Mouse (Mus musculus) forebrain, embryonic 10.5 days (tissue): ENCODE data around the gene Acpp. TPM values are rescaled to one million over a fixed set of nuclear protein-coding genes. Genes with fewer than 3 reads are reported as not detected.
"Not testable (repeated sequence)": the region's sequence is repeated elsewhere in the genome, so short reads cannot be mapped to it uniquely, and the experiment has no call there.

Experiments
- DNase-seq: peaks from one replicate; pipeline ENCODE4 v3.0.0-alpha.2; 2017; ENCODE audit warnings: low spot score; ENCODE audit errors: extremely low spot score
- H3K27ac ChIP-seq: fragments of 300-500 bp; sonication (generic); 2 replicates; pipeline ENCODE4 v1.5.1; 2016; ENCODE audit warnings: mild to moderate bottlenecking
- H3K27me3 ChIP-seq: fragments of 300-500 bp; sonication (generic); 2 replicates; pipeline ENCODE4 v1.6.1; 2016; ENCODE audit warnings: mild to moderate bottlenecking; ENCODE audit not compliant: poor library complexity, severe bottlenecking
- H3K36me3 ChIP-seq: fragments of 300-500 bp; sonication (generic); replicated peaks from 2 replicates; pipeline ENCODE4 v1.6.1; 2016; ENCODE audit warnings: mild to moderate bottlenecking, moderate library complexity
- H3K4me1 ChIP-seq: fragments of 300-500 bp; sonication (generic); 2 replicates; pipeline ENCODE4 v1.6.1; 2016
- H3K4me3 ChIP-seq: fragments of 300-500 bp; sonication (generic); 2 replicates; pipeline ENCODE4 v1.5.1; 2016; ENCODE audit warnings: mild to moderate bottlenecking, moderate library complexity
- H3K9me3 ChIP-seq: fragments of 300-500 bp; sonication (generic); 2 replicates; pipeline ENCODE4 v1.6.1; 2016; ENCODE audit warnings: mild to moderate bottlenecking, moderate library complexity
- WGBS: fragments of 180-500 bp; shearing (Covaris S2); methylation state at CpG from one replicate; pipeline ENCODE4 v1.1.7; 2016; 5-methylcytosine and 5-hydroxymethylcytosine counted together
- polyA plus RNA-seq: library from polyadenylated mRNA; unstranded; fragments of >200 nt; fragmentation: Nextera tagmentation; extraction: Ambion mirVana; gene quantifications from 2 replicates; pipeline ENCODE4 v1.2.1, GENCODE M21; 2016

Acpp gene
- polyA plus RNA-seq: 0.12 and 0.36 TPM in 2 replicates

DNA sequence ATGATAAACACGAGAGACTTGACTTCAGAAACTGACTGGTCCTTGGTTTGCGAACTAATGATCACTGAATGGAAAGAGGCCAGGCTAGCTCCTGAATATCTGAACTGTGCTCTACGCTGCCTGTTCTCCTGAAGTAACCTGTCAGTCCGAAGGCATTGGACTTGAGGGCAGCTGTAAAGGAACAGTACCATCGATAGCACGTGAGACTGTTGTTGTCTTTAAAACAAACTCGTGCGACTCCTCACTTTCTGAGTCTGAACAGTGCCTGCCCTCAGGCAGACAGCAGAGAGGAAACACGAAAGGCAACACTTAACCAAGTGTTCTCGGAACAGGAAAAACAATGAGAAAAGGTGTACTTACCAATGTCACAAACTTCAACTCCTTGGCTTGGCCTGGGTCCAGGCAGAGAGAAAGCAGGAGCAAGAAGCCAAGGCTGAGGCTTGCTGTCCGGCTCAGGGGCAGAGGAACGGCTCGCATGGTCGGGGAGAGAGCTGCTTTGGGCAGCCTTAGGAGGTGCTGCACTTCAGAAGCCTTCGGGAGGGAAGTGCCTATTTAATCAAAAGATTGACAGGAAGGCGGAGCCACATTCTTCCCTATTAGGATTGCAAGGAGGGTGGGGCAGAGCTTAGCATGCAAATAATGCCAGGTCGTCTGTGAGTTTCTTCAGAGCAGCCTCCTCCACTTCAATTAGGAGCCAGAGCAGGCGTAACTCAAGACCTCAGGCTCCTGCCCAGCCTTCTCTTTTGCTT, at the start of gene Acpp:
Gene Acpp, minus strand, starts transcription at position 566 of the 749 bp plus-strand sequence.
- Histone ChIP-seq H3K27me3 (no peaks in the 10 kb centered on the region), H3K9me3 (no peaks in the 10 kb centered on the region), H3K4me1 (peaks cover 13% of the 10 kb centered on the region), H3K27ac (peak within 1 kb of the TSS; percentile 35; the same call in 1 of the 2 replicates), H3K4me3 (peak within 1 kb of the TSS; percentile 38), H3K36me3 (no peaks in the 10 kb centered on the region)
- peak; percentile 43 for DNase-seq
- 22% methylated on average over 18 of the region's 18 CpGs for WGBS

GRCm38 (mm10) chr9:104382571-104383170, 45.1 kb upstream of the Acpp start:
- Histone ChIP-seq H3K4me3 (no peak overlapping the region), H3K4me1 (no peaks in the 10 kb centered on the region), H3K9me3 (no peaks in the 10 kb centered on the region), H3K36me3 (no peaks in the 10 kb centered on the region), H3K27me3 (no peaks in the 10 kb centered on the region), H3K27ac (no peak overlapping the region)
- WGBS: 86% methylated on average over 6 of the region's 6 CpGs
- no peak for DNase-seq

GRCm38 (mm10) chr9:104379532-104380162, 42.1 kb upstream of the Acpp start:
- no peaks in the 10 kb centered on the region for H3K36me3 ChIP-seq
- H3K4me3 ChIP-seq: no peak overlapping the region
- no peak overlapping the region for H3K27ac ChIP-seq
- no peaks in the 10 kb centered on the region for H3K4me1 ChIP-seq
- no peaks in the 10 kb centered on the region for H3K9me3 ChIP-seq
- no peak for DNase-seq
- no peaks in the 10 kb centered on the region for H3K27me3 ChIP-seq
- WGBS: 69% methylated on average over 9 of the region's 9 CpGs

- no peaks in the 10 kb centered on the region for H3K36me3 ChIP-seq
- WGBS: 65% methylated on average over 3 of the region's 3 CpGs
Measured at GRCm38 (mm10) chr9:104375573-104375972, 38.0 kb upstream of the Acpp start.

GRCm38 (mm10) chr9:104373253-104373652, 35.7 kb upstream of the Acpp start:
- WGBS: 36% methylated on average over 6 of the region's 6 CpGs
- peak; percentile 20 for DNase-seq
- no peaks in the 10 kb centered on the region for H3K27me3 ChIP-seq
- H3K36me3 ChIP-seq: no peaks in the 10 kb centered on the region
- 0 out of 2 replicates have a peak, but pooled peaks cover 4% of the 10 kb centered on the region for H3K4me1 ChIP-seq
- no peak overlapping the region for H3K4me3 ChIP-seq
- no peaks in the 10 kb centered on the region for H3K9me3 ChIP-seq
- H3K27ac ChIP-seq: no peak overlapping the region

More at GRCm38 (mm10) chr9:104375573-104375972, 38.0 kb upstream of the Acpp start:
- no peak overlapping the region for H3K4me3 ChIP-seq
- H3K4me1 ChIP-seq: 0 out of 2 replicates have a peak, but pooled peaks cover 4% of the 10 kb centered on the region
- no peaks in the 10 kb centered on the region for H3K27me3 ChIP-seq
- DNase-seq: no peak
- H3K9me3 ChIP-seq: no peaks in the 10 kb centered on the region
- H3K27ac ChIP-seq: no peak overlapping the region

DNA sequence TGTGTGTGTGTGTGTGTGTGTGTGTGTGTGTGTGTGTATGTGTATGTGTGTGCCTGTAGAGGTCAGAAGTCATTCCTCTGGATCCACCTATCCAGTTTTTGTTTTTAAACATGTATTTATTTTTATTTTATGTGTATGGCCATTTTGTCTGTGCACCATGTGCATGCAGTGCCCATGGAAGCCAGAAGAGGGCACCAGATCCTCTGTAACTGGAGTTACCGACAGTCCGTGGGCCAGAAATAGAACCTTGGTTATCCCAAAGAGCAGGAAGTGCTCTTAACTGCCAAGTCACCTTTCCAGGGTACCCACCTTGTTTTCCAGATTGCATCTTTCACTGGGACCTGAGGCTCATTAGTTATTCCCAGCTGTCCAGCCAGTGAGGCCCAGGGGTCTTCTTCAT, 29.4 kb upstream of the Acpp start:
- no peaks in the 10 kb centered on the region for H3K4me1 ChIP-seq
- 79% methylated on average over 2 of the region's 2 CpGs for WGBS
- no peak for DNase-seq
- no peaks in the 10 kb centered on the region for H3K36me3 ChIP-seq
- H3K9me3 ChIP-seq: peaks cover 7% of the 10 kb centered on the region; the same call in 1 of the 2 replicates
- no peak overlapping the region for H3K27ac ChIP-seq
- H3K27me3 ChIP-seq: no peaks in the 10 kb centered on the region
- H3K4me3 ChIP-seq: no peak overlapping the region

- H3K4me3 ChIP-seq, H3K27me3 ChIP-seq, H3K27ac ChIP-seq, H3K9me3 ChIP-seq, H3K36me3 ChIP-seq, H3K4me1 ChIP-seq, DNase-seq: not testable (repeated sequence)
- WGBS: 80% methylated on average over 1 of the region's 1 CpGs
Measured at GRCm38 (mm10) chr9:104361951-104362350, 24.4 kb upstream of the Acpp start.

DNA sequence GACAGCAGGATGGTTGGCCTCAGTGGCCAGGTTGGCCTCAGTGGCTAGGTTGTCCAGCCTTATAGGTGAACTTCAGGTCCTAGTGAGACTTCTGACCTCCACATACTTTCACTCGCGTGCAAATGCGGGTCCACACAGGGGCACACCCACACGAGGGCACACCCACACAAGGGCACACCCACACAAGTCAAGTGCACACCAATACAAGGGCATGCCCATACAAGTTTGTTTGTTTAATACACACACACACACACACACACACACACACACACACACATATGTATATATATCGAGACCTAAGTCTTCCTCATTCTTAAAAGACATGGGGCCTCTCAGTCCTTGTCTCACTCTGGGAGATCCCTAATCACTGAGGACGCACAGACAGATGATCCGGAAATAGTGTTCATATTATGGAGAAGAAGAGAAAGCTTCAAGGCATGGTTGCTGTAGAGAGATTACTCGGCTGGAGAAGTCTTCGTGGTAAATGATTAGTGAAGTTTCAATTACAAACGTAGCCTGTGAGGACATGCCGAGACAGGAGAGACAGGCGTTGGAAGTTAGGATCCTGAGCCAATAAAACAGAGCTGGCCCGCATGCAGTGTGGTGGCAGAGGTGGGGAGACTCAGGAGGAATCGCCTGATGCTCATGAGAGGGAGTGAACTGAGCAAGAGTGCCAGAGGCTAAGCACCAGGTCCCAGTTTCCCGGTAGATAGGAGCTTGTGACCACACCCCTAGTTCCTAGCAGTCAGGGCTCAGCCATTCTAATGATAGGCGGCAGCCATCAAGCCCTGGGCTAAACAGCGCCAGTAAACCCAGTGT, 23.7 kb upstream of the Acpp start:
- Histone ChIP-seq H3K27ac (no peak overlapping the region), H3K36me3 (no peaks in the 10 kb centered on the region), H3K27me3 (no peaks in the 10 kb centered on the region), H3K4me1 (0 out of 2 replicates have a peak, but pooled peaks cover 2% of the 10 kb centered on the region), H3K9me3 (peaks cover 7% of the 10 kb centered on the region; the same call in 1 of the 2 replicates), H3K4me3 (no peak overlapping the region)
- 83% methylated on average over 17 of the region's 17 CpGs for WGBS
- DNase-seq: no peak

DNA sequence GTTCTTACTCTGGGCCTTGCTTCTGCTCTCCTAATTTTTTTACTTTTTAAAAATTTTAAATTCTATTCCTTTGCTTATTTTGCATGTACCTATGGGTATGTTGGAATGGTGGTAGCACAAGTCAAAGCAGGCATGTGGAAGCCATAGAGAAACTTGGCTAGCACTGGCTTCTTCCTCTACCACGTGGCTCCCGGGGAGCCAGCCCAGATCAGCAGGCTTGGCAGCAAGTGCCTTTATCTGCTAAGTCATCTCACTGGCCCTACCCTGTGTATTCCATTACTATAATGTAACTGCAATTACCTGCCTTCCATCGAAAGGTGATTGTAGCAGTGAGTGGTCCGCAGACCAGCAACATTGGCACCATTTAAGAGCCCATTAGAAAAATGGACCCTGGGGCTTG, 22.8 kb upstream of the Acpp start:
- 94% methylated on average over 4 of the region's 4 CpGs for WGBS

GRCm38 (mm10) chr9:104355521-104356270, 18.1 kb upstream of the Acpp start:
- no peaks in the 10 kb centered on the region for H3K9me3 ChIP-seq
- H3K4me3 ChIP-seq: no peak overlapping the region
- H3K27me3 ChIP-seq: no peaks in the 10 kb centered on the region
- DNase-seq: no peak
- no peak overlapping the region for H3K27ac ChIP-seq
- H3K36me3 ChIP-seq: no peaks in the 10 kb centered on the region
- WGBS: 80% methylated on average over 8 of the region's 8 CpGs
- H3K4me1 ChIP-seq: peaks cover 10% of the 10 kb centered on the region

More for the DNA sequence above, 22.8 kb upstream of the Acpp start:
- Histone ChIP-seq H3K36me3 (no peaks in the 10 kb centered on the region), H3K4me1 (peaks cover 10% of the 10 kb centered on the region), H3K9me3 (peaks cover 7% of the 10 kb centered on the region; the same call in 1 of the 2 replicates), H3K27ac (no peak overlapping the region), H3K4me3 (no peak overlapping the region), H3K27me3 (no peaks in the 10 kb centered on the region)
- DNase-seq: no peak

DNA sequence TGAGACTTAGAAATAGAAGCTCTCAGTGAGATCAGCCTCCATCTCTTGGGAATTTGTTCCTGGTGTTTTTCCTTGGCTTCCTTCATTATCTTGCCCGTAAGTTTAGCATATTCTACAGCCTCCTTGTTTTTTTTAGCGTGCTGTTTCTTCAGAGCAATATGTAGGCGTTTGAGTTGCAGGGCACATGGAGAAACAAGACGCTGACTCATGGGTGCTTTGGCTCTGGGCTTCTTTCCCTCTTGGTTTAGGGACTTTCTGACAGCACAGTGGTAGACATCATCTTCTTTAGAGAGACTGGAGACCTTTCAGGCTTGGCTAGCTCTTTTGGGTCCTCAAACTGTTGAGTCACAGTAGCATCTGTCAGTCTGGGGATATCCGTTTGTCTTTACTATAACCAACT, 6.6 kb upstream of the Acpp start:
- no peak overlapping the region for H3K27ac ChIP-seq
- H3K4me3 ChIP-seq: no peak overlapping the region
- H3K9me3 ChIP-seq: no peaks in the 10 kb centered on the region
- 0 out of 2 replicates have a peak, but pooled peaks cover 2% of the 10 kb centered on the region for H3K4me1 ChIP-seq
- H3K27me3 ChIP-seq: no peaks in the 10 kb centered on the region
- DNase-seq: no peak
- WGBS: 90% methylated on average over 5 of the region's 5 CpGs
- no peaks in the 10 kb centered on the region for H3K36me3 ChIP-seq

DNA sequence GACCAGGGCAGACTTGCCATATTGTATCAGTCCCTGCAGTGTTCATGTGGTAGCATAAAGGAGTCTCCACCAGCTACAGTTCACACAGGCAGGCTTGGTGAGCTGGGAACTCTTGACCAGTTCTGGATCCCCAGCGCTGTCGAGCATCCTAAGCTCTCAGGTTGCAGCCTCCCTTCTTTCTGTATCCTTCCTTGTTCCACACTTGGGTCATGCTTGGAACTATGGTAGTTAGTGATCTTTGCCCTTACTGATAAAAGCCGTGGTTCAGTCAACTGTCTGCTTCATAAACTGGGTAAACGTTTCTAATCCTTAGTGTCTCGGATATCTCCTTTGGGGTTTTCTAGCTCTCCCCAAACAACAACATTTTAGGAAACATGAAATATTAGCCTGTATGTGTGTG, 1.9 kb upstream of the Acpp start:
- H3K9me3 ChIP-seq: no peaks in the 10 kb centered on the region
- no peaks in the 10 kb centered on the region for H3K36me3 ChIP-seq
- peaks cover 13% of the 10 kb centered on the region for H3K4me1 ChIP-seq
- H3K27ac ChIP-seq: no peak overlapping the region
- no peak overlapping the region for H3K4me3 ChIP-seq
- H3K27me3 ChIP-seq: no peaks in the 10 kb centered on the region
- no peak for DNase-seq
- WGBS: 87% methylated on average over 5 of the region's 5 CpGs
